Mouse (Mus musculus): Measurements from ENCODE around the gene Vgll4.

GRCm38 (mm10) chr6:114909801-114910200, 60.0 kb downstream of the Vgll4 start:
- TF ChIP-seq CTCF (IDR thresholded peaks at IDR 0.05) (no peak), EP300 (IDR thresholded peaks at IDR 0.05; ENCODE audit: insufficient read depth, low read depth, low read length) (no peak), POLR2A (IDR thresholded peaks at IDR 0.05; ENCODE audit: insufficient read depth, low read depth, low read length) (no peak)

Measured in heart, adult 2 months (tissue).